Mouse (Mus musculus) yolk sac, embryonic 10.5 days (tissue): ENCODE data around the gene Tbl1x.
A peak's percentile ranks its signal among the peaks of the same experiment; 100 is the strongest.

Experiments
- DNase-seq: peaks from one replicate; pipeline ENCODE4 v3.0.0-alpha.2; 2017; ENCODE audit warnings: low spot score

Tbl1x gene

GRCm38 (mm10) chrX:77608947-77609703, 98.3 kb downstream of the Tbl1x start:
- no peak for DNase-seq

GRCm38 (mm10) chrX:77611938-77612337, 101.1 kb downstream of the Tbl1x start:
- no peak for DNase-seq

GRCm38 (mm10) chrX:77613041-77613440, 102.2 kb downstream of the Tbl1x start:
- DNase-seq: no peak

DNA sequence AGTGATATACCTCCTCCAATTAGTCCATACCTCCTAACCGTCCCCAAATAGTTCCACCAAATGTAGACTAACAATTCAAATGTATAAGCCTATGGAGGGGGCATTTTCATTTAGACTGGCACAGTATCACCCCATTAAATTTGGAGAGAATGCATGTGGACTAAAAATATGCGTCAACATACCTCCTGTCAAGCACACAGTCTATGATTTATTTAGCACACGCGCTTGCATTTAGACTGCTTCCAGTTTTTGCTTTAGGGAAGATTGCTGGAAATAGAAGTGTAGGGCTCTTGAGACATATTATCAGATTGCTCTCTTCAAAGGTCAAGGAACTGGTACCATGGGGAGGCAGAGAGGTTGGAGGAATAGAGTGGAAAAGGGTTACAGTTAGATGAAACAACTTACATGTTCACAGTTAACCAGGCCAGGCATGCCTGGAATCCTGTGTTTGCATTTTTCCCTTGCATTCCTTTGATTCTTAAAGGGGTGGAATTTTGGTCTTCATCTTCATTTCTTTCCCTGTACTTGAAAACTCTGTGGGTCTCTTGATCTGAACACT, 105.0 kb downstream of the Tbl1x start:
- DNase-seq: peak; percentile 9

DNA sequence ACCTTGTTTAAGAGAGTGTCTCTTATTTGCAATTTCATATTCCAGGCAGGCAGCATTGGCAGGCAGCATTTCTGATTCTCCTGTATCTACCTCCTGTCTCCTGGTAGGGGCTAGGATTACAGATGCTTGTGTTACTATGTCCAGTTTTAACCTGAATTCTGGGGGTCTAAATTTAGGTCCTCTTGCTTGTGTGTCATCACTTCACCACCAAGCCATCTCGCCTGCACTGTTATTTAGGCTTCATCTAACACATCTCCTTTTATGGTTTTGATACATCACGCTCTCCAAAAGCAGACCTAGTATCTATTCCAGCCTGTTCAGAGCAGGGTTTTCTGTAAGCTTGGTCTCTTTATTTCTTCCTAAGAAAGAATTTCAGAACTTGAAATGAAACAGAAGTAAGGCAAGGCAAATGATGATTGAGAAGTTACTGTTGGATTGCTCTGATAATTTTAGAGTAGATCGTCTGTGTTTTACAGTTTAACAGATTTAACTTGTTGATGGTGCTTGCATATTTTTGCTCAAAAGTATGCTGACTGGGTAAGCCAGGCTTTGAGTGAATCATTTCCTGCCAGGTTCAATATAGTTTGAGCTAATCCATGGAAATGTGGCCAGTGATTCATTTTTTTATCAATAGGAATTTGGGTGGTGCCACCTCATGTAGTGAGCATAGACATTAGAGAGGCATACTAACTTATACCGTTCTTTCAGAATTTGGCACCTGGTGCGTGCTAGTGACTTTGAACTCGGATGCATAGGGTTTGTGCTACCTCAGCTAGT, 106.7 kb downstream of the Tbl1x start:
- DNase-seq: no peak

DNA sequence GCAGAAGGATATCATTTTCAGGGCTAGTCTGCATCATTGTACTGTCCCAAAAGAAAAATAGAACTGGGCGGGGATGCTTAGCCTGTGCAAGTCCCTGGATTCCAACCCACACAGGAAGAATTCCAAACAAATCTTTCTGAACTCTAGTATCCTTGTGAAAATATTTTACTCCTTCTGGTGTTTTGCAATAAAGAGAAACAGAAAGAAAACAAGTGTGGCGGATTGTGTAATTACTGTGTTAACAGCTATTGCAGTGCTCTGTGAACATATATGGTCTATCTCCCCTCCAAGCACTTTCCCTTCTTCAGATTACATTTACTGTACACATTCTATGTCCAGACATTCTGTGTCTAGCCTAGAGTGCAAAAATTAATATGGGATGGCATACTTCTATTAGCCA, 119.6 kb downstream of the Tbl1x start:
- no peak for DNase-seq

GRCm38 (mm10) chrX:77636499-77636898, 125.7 kb downstream of the Tbl1x start:
- DNase-seq: no peak

DNA sequence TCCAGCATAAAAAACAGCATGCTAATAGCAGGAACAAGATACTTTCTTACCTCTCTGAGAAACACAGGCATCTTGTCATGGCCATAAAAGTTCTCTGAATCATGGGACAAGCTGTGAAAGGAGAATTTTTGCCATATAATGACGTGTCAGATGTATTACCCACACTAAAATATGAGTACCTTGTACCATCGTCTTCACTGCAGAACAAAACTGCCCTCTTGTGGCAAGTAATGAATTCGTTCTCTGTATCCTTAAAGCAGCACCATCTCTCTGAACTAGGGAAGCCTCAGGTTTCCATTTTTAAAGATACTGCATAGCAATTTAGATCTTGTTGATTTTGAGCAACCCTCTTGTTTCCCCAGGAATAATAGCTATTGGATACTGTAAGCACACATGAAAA, 127.3 kb downstream of the Tbl1x start:
- peak; percentile 7 for DNase-seq

- DNase-seq: no peak
Measured at GRCm38 (mm10) chrX:77640301-77640700, 129.5 kb downstream of the Tbl1x start.

GRCm38 (mm10) chrX:77646164-77646563, 135.4 kb downstream of the Tbl1x start:
- DNase-seq: no peak

- no peak for DNase-seq
Measured at GRCm38 (mm10) chrX:77650246-77650645, 139.4 kb downstream of the Tbl1x start.

DNA sequence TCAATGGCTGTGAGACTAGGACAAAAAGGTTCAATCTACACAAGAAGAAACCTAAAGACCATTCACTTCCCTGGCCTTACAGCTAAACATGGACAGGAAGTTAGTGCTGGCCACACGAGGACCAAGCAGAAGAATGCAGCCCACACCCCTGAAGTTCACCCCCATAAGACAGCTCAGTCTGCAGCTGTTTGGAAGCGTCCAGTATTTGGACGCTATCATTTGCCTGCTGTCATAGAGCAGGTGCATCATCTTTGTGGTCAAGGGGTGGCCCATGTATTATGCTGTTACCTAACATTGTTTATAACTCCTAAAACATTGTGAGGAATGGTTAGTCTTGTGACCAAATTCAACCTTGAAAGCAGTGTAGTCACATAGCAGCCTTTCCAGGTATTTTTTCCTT, 151.2 kb downstream of the Tbl1x start:
- DNase-seq: no peak

DNA sequence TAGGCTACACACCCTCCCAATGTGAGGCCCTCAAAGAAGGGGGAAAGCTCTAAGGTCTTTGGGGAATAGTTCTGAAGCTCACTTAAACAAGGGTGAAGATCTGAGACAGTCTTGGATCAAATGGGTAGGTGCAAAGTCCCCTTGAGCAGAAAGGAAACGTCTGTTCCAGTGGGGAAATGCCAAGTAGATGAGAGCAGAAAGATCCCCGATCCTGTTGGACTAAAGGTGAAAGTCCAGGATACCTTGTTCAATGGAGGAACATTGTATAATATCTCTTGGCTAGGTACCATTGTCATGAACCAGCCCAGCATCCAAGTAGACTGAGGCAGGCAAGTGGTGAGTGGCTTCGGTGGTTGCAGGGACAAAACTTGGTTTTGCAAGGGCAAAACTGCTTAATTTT, 152.5 kb downstream of the Tbl1x start:
- DNase-seq: no peak

GRCm38 (mm10) chrX:77665030-77665429, 154.2 kb downstream of the Tbl1x start:
- DNase-seq: no peak

DNA sequence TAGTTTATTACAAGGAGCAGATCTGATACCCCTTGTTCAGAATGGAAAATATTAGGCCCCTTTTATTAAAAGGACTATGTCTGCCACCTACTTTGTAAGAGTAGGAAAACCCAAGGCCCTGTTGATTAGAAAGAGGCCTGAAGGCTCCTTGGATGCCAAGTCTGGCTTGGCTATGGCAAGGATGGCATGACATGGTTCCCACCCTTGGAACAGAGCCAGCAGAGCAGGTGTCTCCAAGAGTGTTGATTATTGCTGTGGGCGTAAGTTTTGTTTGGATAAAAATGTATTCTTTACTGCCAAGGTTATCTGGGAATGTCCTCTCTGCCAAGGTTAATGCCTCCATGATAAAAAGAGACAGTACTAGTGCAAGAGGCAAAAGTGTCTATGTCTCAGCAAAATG, 156.1 kb downstream of the Tbl1x start:
- no peak for DNase-seq

- no peak for DNase-seq
Measured at GRCm38 (mm10) chrX:77667441-77667840, 156.6 kb downstream of the Tbl1x start.

- DNase-seq: no peak
Measured at GRCm38 (mm10) chrX:77669779-77670550, 159.2 kb downstream of the Tbl1x start.
